Mouse (Mus musculus) lung, adult 2 months (tissue): ENCODE data around the gene Apol6. TPM values are rescaled to one million over a fixed set of nuclear protein-coding genes. Genes with fewer than 3 reads are reported as not detected.
A peak's percentile ranks its signal among the peaks of the same experiment; 100 is the strongest.

Experiments
- DNase-seq: peaks from one replicate; pipeline ENCODE4 v3.0.0; 2022
- H3K4me1 ChIP-seq: fragments of 200-500 bp; 2 replicates; pipeline ENCODE4 v1.6.1; 2011; ENCODE audit warnings: low read length; ENCODE audit not compliant: control insufficient read depth, insufficient read depth
- H3K4me3 ChIP-seq: fragments of 200-500 bp; replicated peaks from 2 replicates; pipeline ENCODE3; 2011; ENCODE audit warnings: low read depth, mild to moderate bottlenecking, control low read depth, low read length; ENCODE audit errors: extremely low read depth
- CTCF ChIP-seq: fragments of 200-500 bp; IDR thresholded peaks from 2 replicates; pipeline ENCODE4 v1.5.1; 2011; ENCODE audit warnings: mild to moderate bottlenecking, low read length, control low read depth; ENCODE audit not compliant: insufficient read depth
- POLR2A ChIP-seq: fragments of 200-500 bp; IDR thresholded peaks from 2 replicates; pipeline ENCODE4 v1.6.1; 2011; ENCODE audit warnings: low read depth, mild to moderate bottlenecking, control low read depth, low read length, borderline replicate concordance; ENCODE audit errors: extremely low read depth
- WGBS: fragments of 180-500 bp; shearing (Covaris S2); methylation state at CpG from one replicate; pipeline ENCODE4 v1.1.7; 2018; 5-methylcytosine and 5-hydroxymethylcytosine counted together
- polyA plus RNA-seq: library from polyadenylated mRNA; depleted of rRNA; stranded (reverse); fragments of >200 nt; gene quantifications from 2 replicates; pipeline ENCODE4 v1.2.3, GENCODE M21; 2012

Apol6 gene
- polyA plus RNA-seq, 1 experiment, result 5.3 TPM

DNA sequence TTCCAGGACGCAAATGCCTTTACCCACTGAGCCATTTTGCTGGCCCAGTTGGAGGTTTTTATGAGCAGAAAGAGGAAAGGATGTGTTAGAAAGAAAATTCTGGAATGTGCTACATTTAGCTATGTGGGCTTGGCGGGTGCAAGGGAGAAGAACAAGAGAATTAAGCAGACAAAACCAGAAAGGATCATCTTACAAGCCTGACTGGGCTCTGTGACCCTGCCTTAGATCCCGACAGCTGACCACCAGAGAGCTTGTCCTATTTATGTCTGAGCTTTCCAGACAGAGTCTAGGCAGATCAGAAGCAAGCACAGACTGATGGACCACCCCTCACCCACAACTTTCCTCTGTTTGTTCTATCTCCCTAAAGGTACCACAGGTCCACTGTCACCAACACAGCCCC, 13.3 kb upstream of the Apol6 start:
- TF ChIP-seq POLR2A, result no peak
- no peak for TF ChIP-seq CTCF
- no peak overlapping the region for H3K4me3 ChIP-seq
- WGBS, result 71% methylated on average over 3 of the region's 3 CpGs
- DNase-seq, result no peak
- 0 out of 2 replicates have a peak, but pooled peaks cover under 1% of the 10 kb centered on the region for H3K4me1 ChIP-seq

DNA sequence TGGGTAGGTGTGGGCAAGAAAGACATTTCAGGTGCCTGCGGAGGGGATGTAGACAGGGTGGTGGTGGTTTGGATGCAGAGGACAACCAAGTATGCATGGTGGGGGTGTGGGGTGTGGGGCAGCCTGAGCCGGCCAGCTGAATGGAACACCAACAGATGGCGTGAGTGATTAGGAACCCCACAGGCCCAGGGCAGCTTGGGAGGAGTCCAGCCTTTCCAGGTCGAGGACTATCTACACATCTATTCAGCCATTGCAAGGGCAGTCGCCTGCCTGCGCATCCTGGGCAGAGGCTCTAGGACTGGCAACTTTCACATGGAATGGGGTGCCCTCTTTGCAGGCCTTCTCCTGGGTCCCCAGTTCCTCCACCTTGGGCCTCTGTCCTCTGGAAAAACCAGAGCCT, 10.0 kb upstream of the Apol6 start:
- H3K4me1 ChIP-seq, result peaks cover 11% of the 10 kb centered on the region
- no peak for DNase-seq
- no peak for TF ChIP-seq POLR2A
- TF ChIP-seq CTCF, result no peak
- no peak overlapping the region for H3K4me3 ChIP-seq
- WGBS, result 84% methylated on average over 6 of the region's 6 CpGs

DNA sequence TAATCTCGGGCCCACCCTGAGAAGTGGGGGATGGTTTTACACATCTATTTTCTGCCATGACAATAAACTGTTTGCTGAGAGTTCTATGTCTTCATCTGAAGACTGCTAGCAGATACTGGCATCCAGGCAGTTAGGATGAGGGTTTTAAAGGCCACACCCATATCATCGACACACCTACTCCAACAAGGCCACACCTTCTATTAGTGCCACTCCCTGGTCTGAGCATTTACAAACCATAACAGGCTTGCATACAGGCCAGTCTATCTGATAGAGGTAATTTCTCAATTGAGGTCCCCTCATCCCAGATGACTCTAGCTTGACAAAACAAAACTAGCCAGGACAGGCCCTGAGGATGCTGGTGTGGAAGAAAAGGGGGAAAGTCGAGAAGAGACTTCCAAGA, 8.9 kb upstream of the Apol6 start:
- 82% methylated on average over 3 of the region's 3 CpGs for WGBS
- H3K4me1 ChIP-seq, result peaks cover 11% of the 10 kb centered on the region
- H3K4me3 ChIP-seq, result no peak overlapping the region
- DNase-seq, result no peak
- TF ChIP-seq POLR2A (no peak), CTCF (no peak)

DNA sequence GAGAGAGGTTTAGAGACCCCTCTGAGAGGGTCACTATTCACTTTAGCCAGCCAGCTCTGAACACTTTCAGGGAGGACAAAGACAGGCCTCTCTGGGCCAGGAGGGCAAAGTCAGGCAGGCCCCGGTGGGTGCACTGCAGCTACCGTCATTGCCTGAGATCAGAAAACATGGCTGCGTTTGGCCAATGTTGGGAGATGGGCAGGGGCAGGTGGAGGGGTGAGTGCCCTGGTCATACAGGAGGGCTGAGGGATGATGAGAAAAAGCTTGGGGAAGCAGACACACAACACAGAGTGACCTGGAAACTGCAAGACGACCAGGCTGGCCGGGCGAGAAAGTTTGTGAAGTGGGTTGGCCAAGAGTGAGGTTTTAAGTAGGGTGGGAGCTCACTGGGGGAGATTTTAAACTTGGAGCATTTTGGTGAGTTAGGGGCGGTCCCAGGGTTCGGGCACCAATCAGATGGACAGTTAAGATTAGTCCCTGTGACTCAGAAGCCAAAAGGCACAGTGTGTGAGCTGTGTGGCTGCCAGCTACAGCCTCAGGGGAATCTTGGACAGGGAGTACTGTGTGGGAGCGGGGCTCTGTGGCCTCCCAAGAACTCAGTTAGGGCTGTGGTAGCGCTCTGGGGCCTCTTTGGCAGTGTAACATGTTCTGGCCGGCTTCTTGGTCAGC, 8.1 kb upstream of the Apol6 start:
- DNase-seq, result no peak
- Histone ChIP-seq H3K4me1 (peaks cover 11% of the 10 kb centered on the region), H3K4me3 (no peak overlapping the region)
- TF ChIP-seq POLR2A (peak; percentile 29; the same call in 1 of the 2 replicates), CTCF (no peak)
- 60% methylated on average over 11 of the region's 11 CpGs for whole genome bisulfite sequencing

DNA sequence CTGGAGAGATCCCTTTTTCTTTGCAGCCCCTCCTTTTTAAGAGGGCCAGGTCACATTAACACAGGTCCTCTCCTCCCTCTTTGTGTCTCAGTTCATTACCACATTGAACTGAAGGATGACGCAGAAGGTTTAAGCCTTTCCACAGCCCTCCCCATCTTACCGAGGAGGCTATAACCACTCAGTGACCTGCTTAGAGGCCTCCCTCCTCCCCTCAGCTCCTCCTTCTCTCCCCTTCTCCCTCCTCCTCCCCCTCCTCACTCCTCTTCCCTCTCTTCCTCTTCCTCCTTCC, 7.6 kb upstream of the Apol6 start:
- H3K4me3 ChIP-seq, result no peak overlapping the region

DNA sequence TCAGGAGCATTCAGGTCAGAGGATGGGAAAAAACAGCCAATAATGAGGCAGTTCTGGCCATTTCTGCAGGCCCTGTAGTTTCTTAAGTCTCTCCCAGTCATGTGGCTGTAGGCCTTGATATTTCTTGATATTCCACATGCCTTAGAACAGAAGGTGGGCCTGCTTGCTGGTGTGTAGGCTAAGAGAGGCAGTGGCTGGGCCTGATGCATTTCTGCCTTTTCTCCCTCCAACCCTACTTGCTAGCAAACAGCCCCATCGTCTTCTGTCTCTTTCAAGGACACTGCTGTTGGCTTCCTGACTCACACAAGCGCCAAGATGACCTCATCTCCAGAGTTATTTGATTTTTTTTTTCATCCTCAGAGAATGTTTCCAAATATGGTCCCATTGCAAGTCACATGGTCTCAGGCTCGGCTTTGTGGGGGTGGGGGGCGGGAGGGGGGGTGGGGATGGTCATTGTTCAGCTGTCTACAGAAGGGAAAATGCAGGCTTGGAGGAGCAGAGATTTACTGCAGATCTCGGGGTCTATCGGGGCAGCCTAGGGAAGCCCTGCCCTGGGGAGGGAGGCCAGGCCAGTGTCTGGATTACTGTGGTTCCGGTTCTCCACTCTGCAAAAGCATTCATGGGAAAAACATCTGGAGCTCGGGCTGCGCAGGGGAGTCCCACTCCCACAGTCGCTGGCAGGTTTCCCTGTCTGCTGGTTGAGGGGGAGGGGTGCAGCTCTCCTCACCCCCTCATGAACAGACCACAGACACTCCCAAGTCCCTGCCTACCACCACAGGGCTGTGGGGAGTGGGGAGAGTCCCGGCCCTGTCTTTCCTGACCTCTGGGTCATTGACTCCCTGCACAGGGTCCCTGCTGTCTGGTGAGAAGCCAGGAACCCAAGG, 7.0 kb upstream of the Apol6 start:
- no peak for DNase-seq
- Histone ChIP-seq H3K4me1 (peaks cover 11% of the 10 kb centered on the region), H3K4me3 (no peak overlapping the region)
- peak; percentile 29; the same call in 1 of the 2 replicates for TF ChIP-seq POLR2A
- no peak for TF ChIP-seq CTCF
- 10% methylated on average over 11 of the region's 11 CpGs for WGBS

More for the DNA sequence above, 7.6 kb upstream of the Apol6 start:
- 37% methylated on average over 2 of the region's 2 CpGs for WGBS
- no peak for DNase-seq
- no peak for TF ChIP-seq CTCF
- TF ChIP-seq POLR2A, result no peak
- peaks cover 11% of the 10 kb centered on the region for H3K4me1 ChIP-seq

DNA sequence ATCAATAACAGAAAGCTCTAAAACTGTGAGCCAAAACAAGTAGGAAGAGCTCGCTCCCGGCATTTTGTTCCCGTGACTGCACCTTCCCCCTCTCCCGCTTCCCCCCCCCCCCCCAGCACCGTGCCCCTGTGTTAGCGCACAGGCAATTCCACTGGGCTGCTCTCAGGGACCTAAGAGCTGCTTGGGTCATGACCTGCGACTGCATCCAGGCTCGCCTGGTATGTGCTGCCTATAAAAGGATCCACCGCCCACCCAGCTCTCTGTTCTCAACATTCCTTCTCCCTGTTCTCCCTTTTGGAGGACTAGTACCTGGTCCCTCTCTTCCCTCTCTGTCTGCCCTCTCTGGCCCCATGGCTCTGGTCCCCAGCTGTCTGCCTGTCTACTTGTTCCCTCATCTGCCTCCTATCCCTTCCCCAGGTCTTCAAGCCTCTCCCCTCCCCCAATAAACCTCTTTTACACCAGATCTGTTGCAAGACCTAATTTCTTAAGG, 5.3 kb upstream of the Apol6 start:
- Histone ChIP-seq H3K4me1 (peaks cover 11% of the 10 kb centered on the region), H3K4me3 (no peak overlapping the region)
- 86% methylated on average over 8 of the region's 9 CpGs for WGBS
- no peak for DNase-seq
- TF ChIP-seq CTCF, result no peak
- no peak for TF ChIP-seq POLR2A

DNA sequence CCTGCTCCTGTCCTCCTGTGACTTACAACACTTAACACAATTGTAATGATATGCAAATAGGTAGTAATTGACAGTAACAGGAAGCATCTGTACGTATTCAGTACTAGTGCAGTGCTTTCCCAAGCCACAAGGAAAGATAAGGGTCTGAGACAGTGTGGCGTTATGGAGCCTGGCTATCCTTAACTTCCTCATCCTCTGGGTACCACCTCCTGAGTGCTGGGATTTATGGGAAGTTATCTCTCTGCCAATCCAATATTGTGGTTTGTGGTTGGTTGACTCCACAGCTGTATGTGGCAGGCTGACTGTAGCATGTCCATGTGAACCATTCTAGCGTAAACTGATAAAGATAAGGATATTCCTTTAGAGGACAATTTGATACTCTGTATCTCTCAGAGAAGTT, 3.7 kb upstream of the Apol6 start:
- Histone ChIP-seq H3K4me3 (no peak overlapping the region), H3K4me1 (peaks cover 11% of the 10 kb centered on the region)
- DNase-seq, result no peak
- WGBS, result 74% methylated on average over 3 of the region's 3 CpGs
- TF ChIP-seq POLR2A (no peak), CTCF (no peak)

DNA sequence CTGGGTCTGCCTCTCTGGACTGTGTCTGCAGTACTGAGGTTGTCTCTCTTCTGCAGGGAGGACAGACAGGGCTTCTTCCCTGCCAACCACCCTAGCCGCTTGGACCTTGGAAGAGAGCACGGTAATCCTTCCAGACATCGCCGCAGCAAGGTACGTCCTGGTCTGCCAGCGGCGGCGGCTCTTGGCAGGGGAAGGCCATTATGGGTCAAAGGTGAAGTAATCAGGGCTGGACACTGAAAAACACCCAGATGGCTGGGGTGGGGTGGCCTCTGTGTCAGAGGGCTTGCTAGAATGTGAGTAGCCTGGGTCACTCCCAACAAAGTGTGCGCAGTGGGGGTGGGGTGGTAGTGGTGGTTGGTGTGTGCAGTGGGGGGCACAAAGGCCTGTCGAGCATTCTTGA, 1.1 kb downstream of the Apol6 start:
- WGBS, result 67% methylated on average over 10 of the region's 10 CpGs
- TF ChIP-seq CTCF (no peak), POLR2A (no peak)
- Histone ChIP-seq H3K4me3 (no peak overlapping the region), H3K4me1 (no peaks in the 10 kb centered on the region)
- DNase-seq, result no peak

DNA sequence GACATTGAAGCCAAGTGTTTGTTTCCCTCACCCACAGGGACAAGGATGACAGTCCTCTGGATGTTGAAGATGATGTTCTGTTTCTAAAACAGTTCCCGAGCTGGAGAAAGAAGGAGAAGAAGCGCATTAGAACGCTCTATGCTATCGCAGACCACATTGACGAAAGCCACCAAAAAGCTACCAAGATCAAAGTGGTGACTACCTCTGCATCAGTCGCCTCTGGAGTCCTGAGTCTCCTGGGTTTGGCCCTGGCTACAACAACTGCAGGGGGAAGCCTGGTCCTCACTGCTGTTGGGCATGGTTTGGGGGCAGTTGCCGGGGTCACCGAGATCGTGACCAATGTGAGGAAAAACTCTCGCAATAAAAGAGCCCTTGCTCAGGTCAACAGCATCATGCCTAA, 6.0 kb downstream of the Apol6 start, which contains the start of gene Mb:
Gene Mb, minus strand, starts transcription at position 101 of the 400 bp plus-strand sequence.
- no peak within 1 kb of the TSS for H3K4me3 ChIP-seq
- 89% methylated on average over 10 of the region's 10 CpGs for WGBS
- TF ChIP-seq POLR2A, result no peak
- TF ChIP-seq CTCF, result no peak
- H3K4me1 ChIP-seq, result no peaks in the 10 kb centered on the region
- no peak for DNase-seq
